Mouse (Mus musculus): ENCODE measurements around the gene Ppp1cc.

Ppp1cc gene

DNA sequence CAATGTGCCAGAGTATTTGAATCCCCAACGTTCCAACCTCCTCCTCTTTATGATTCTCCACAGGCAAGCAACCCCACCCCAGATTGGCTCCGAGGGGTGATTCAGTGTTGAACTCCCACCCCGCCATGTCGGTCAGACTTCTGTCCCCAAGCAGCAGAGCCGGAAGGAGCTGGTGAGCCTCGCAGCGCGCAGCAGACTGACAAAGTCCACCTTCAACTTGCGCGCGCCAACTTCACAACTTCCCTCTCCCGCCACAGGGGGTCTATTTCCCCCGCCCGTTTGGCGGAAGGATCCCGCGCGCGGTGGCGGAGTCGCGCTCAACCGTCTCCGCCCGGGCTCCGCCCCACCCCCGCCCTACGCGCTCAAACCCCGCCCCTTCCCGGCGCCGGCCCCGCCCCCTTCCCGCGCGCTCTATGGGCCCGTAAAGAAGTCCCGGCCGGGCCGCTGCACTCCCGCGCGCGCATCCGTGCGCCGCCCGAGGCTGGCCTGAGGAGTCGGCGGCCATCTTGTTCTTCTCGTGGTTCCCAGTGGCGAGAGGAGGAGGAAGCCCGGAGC is at the start of gene Ppp1cc:
Gene Ppp1cc (plus strand): TSS at position 452 of the 555 bp plus-strand sequence.
- peak; percentile 95 for DNase-seq (ENCODE audit: low spot score)

DNA sequence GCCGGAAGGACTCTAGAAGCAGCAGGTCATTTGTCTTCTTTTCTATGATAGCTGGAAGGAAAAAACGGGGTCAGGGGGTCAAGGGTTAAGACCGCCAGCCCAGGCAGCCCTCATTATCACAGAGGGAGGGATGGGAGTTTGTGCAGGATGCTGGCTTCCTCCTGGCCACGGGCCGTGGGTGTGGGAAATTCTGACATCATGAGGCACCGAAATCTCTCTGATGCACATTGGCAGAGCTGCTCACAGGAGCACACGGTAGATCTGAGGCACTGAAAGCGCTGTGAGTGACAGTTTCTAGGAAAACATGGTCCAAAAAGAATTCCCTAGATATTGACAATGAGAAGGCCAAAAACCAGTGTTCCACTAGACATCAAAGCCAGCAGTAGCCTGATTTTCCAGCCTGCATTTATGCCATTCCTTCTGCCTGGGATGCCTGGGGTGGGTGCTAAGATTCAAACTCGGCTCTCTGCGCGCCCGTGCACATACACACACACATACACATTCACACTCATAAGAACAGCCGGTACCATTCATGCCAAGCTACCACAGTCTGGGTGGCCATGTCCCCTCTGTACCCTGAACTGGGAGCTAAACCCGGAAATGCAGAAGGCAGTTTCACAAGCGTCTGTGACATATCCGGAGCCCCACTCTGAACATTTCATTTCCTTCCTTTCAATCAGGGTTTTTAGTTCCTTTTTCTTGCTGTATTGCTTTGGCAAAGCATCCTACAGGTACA is 48.6 kb upstream of the Ppp1cc start:
- no peak for DNase-seq (ENCODE audit: low spot score)

DNA sequence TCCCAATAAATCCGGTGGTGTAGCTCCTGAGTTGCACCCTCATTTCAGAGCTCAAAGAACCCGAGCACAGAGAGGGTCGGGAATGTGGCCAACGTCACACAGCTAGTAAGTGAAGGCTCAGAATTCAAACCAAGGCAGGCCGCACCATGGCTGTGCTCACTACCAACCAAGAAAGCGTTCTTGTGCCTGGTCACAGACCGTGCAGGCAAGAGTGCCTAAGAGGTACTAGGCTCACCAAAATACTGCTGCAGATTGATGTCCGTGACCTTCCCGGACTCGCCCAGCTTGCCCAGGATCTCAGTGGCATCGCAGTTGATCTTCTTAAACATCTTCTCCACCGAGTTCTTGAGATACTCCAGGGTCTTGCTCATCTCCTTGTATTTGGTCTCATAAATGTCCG is 47.5 kb upstream of the Ppp1cc start:
- DNase-seq (ENCODE audit: low spot score), result no peak

DNA sequence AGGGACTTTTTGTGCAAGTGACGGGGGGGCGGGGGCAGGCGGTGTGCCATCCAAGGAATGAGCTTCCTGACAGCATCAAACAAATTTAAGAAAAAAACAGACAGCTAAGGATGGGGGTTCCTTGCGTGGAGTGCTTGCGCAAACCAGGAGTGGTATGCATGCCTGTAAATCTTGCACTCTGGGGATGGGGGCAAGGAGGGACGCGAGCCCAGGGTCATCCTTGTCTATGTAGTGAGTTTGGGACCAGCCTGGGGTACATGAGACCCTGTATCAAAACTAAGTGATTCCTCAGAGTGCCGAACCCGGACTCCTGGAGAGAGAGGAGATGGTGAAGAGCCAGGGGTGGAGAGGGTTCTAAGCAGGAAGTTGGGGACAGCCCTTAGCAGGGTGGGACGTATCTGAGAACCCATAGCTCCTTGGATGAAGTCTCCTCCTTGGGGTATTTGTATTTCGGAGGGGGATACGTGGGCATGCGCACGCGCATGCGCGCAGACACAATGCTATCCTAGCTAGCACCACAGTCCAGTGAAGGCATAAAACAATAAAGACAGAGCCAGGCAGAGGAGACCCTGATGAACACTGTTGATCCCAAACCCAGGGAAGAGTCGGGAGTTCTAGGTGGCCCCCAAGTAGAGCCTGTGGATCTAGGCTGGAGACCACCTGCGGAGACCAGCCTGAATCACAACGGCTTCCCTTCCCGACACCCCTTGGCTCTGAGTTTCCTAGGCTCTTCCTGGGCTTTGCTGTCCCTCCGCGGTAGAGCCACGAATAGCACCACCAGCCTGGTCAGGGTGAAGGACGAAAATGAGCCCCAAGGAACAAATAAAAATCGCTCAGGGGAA is 46.8 kb upstream of the Ppp1cc start:
- DNase-seq (ENCODE audit: low spot score), result no peak

DNA sequence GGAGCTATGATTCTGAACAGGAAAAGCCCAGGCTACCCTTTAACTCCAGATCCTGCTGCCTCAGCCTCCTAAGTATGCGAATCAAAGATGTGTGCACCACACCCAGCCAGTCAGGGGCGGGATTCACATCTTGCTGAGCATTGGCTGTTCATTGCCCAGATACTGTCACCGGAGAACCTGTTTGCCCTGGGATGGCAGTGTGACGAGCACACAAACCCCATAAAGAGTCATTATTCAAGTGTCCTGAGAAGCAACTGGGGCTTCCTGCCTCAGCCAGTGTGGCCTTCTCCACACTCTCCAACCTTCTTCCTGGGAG is 46.2 kb upstream of the Ppp1cc start:
- DNase-seq (ENCODE audit: low spot score), result no peak

DNA sequence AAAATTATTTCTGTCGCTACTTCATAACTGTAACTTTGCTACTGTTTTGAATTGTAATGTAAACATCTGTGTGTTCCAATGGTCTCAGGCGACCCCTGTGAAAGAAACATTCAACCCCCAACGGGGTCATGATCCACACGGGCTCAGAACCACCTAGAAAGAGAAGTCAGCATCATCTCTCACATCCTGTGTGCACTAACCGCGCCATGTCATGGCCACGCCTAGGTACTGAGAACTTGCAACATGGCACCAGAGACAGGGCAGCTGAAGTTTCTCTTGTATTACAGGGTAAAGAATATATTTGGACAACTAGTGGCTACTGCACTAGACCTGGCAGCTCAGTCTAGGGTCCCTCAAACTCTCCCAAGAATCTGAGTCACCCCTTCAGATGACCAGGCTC is 44.6 kb upstream of the Ppp1cc start:
- DNase-seq (ENCODE audit: low spot score), result no peak

DNA sequence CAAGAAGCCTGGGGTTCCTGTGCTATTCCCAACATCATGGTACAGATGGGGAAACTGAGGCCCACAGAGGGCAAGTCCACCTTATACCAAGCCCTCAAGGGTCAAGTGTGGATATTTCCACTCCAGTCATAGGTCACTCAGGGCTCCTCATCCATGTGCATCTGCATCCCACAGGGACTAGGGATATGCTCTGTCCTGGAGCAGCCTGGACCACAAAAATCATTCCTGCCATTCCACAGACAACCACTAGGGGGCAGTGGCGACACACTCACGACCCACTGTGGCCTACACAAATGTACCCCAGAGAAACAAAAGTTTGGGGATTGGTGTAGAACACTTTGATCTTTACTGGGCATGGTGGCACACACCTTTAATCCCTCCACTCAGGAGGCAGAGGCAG is 43.9 kb upstream of the Ppp1cc start:
- DNase-seq (ENCODE audit: low spot score), result peak; percentile 53

DNA sequence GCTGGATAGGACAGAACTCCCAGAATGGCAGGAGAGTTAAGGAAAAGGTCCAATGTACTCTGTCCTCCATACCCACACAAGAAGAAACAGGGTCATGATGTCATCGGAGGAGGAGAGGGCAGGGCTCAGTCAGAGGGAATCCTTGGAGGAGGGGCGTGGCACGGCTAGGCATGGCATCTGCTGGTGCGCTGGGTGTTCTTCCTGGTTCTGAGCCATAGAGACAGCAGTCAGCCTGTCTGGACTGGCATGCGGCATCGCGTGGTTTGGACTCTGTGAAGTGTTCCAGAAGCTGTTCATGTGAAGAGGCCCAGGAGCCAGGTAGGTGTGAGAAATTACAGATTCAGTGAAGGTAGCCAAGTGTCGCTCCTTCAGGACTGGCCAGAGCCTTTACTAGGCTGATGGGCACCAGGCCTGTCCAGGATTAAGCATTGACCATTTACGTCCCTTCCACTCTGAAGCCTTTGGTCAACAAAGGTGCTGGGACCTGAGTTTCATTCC is 42.8 kb upstream of the Ppp1cc start:
- no peak for DNase-seq (ENCODE audit: low spot score)

DNA sequence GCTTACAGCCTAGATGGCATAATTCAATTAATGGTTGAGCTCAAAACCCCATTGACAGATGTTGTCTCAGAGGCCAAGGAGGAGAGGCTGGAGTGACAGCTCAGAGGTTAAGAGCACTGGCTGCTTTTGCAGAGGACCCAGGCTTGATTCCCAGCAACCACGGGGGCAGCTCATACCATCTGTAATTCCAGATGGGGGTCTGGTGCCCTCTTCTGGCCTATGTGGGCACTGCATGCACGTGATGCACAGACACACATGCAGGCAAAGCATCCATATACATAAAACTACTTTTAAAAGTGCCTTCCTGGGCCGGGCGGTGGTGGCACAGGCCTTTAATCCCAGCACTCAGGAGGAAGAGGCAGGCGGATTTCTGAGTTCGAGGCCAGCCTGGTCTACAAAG is 41.8 kb upstream of the Ppp1cc start:
- no peak for DNase-seq (ENCODE audit: low spot score)

DNA sequence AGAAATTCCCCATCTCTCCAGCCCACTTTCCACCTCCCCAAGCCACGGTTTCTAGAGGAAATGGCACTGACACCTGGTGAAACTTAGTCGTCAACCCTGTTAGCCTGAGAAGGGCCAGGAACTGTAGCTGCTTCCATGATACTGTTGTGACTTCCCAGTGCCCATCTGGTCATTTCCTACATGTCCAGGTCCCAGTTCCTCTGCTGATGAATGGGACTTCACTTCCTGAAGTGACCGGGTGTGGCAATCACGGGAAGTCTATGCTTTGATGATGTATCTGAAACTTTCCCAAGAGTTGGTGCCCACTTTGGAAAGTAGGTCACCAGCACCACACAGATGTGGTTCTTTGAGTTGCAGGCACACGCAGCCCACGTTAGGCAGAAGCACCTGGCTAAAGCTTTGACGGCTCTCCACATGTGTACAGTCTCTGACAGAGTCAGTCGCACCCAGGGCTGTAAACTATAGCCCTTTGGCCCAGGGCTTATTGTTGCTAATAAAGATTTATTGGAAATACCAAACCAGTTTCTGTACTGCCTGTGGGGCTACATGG is 32.8 kb upstream of the Ppp1cc start:
- DNase-seq (ENCODE audit: low spot score), result no peak

DNA sequence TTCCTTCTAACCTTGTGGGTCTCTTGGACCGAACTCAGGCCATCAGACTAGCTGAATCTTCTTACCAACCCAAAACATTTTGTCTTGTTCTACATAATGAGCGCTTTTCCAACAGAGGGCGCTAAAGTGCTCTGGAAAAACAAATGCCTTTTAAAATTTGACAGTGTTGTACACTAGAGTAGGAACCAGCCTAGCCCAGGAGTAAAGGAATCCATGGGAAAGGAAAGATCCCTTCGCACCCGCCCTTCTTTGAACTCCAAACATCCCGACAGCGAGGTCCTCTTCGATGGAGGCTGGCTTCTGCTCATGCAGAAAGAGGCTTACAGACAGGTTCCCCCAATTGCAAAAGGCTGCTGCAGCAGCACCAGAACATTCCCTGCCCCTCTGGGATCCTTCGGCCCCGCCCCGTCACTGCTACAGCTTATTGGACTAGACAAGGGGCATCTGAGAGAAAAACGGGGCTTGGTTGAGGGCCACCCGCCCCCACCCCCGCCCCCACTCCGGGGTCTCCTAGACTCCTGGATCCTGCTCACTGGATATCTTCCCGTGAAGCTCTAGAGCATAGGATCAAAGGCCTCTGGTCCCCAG is 28.9 kb upstream of the Ppp1cc start:
- peak; percentile 71 for DNase-seq (ENCODE audit: low spot score)

DNA sequence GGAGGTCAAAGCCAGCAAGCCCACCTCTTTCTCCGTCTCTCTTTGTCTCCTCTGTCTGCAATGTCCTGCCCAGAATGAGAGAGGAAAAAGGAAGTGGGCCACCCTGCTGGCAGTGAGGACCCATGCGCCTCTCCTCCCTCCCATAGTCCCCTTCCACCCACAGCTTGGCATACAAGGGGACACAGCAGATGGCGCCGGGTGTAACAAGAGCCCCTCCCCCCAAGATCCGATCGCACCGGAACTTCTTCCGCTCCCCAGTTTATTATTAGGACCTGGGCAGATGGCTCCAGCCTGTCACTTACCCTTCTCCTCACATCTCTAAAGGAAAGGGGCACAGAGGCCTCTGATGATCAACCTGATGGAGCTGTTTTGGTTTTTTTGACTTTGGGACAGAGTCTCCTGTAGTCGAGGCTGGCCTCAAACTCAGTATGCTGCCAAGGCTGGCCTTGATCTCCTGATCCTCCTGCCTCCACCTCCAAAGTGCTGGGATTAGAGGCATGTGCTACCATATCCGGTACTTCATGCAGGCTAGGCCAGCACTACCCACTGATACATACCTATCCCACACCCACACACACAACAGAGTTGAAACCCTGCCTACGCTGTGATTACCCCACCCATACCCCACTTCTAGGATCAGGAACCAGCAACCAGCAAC is 27.6 kb upstream of the Ppp1cc start:
- no peak for DNase-seq (ENCODE audit: low spot score)

DNA sequence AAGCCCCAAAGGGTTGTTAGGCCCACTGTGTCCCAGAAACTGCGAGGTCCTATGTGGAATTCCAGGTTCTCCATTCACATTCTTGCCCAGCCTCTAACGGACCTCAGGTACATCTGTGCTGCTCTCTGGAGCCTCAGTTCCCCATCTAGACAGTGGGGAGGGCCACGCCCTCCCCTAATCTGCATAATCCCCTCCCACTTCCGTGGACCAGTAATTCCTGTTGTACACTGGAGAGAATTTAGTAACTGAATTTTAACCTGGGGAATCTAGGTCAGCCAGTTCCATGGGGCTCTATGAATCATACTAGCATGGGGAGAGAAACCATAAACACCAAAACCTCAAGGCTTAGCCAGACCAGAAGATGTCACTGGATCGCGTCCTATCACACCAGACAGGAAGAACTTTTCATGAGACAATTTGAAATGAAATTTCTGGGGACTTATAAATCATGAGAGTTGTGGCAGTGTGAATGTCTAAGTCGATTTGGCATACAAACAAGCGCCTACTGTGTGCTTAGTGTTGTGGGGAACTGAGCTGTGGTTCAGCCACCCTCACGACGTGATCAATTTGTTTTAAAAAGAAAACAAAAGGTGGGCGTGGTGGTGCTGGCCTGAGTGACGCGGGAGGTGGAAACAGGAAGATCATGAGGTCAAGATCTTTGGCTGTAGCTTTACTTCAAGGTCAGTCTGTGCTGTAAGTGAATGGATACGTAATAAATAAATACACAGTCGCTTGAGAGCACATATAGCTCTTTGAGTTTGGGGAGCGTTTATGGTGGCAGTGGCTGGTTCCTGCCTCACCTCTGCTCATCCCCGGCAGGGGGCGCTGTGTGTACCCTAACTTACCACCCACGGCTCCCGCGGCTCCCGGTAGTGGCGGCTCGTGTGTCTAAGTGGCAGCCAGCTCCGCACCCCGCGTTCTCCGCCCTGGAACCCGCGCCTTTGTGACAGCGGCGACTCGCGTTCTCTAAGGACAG is 26.7 kb upstream of the Ppp1cc start:
- peak; percentile 85 for DNase-seq (ENCODE audit: low spot score)

DNA sequence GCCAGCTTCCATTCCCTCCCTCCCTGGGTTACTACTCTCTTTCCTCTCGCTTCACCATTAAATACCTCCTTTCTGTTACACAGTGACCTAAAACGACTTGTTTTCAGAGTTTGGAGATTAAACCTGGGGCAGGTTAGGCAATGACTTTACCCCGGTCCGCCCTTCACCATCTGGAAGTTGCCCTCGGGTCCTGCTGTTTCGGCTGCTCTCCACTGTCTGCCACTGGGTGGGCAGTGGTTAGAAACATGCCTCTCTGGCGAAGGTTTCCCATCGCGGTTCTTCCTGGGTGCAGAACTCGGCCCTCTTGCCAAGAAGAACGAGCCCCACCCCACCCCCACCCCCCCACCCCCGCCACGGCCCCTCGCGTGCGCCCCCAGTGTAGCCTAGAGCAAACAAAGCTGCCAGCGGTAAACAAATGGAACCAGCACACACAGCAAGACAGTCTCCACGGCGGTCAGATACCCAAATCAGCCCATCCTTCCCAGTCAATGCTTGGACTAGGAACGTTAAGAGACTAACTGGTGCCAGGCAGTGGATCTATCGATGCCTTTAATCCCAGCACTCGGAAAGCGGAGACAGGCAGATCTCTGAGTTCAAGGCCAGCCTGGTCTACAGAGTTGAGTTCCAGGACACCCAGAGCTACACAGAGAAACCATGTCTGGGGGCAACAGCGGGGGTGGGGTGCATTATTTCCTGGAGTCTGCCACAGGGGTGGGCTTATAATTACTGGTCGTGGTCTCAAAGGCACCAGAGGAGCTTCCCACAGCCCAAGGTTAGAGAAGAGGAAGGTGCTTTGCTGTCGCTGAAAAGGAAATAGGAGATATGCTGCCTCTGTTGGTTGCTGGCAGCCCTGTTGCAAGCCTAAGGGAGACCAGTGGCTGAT is 25.7 kb upstream of the Ppp1cc start:
- DNase-seq (ENCODE audit: low spot score), result peak; percentile 7

DNA sequence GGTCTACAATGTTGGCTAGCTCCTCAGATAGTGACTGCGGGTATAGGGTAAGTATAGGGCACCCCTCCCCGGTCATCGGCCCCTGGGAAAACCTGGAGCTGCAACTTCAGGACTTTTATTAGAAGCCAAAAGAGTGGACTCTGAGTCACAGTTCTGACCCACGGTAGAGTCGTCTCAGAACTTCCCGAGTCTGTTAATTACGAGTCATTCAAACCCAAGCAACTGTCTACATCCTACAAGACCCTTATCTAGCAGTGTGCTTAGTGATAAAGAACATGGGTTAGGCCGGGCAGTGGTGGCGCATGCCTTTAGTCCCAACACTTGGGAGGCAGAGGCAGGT is 25.1 kb upstream of the Ppp1cc start:
- DNase-seq (ENCODE audit: low spot score), result peak; percentile 4

DNA sequence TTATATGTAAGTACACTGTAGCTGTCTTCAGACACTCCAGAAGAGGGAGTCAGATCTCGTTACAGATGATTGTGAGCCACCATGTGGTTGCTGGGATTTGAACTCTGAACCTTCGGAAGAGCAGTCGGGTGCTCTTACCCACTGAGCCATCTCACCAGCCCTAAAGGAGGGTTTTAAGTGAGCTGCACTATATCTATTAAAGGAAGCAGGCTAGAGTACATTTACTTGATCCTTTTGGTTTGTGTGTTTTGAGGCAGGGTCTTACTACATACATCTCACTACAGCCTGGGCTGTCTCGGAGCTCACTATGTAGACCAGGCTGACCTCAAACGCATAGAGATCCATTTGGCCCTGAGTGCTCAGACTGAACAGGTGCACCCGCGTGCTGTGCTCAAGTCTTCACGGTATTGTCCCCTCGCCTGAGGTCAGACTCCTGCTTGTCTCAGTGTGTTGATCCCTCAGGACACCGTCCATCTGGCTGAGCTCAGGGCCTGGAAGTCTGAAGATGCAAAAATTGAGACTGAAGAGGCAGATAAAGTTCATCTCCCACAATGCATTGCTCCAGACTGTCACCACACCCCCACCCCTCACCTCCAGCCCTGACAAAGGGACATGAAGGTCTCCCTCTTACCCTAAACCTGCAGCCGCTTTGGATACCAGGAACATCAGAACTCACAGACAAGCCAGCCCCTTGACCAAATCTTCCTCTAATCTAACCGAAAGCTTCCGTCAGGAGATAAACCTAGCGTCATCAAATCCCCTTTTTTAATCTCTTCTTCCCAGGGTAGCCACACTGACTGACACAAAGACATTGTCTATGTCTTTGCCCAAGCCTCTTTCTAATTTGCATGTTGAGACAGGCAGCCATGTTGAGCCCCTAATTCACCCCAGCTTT is 23.4 kb upstream of the Ppp1cc start:
- DNase-seq (ENCODE audit: low spot score), result no peak

DNA sequence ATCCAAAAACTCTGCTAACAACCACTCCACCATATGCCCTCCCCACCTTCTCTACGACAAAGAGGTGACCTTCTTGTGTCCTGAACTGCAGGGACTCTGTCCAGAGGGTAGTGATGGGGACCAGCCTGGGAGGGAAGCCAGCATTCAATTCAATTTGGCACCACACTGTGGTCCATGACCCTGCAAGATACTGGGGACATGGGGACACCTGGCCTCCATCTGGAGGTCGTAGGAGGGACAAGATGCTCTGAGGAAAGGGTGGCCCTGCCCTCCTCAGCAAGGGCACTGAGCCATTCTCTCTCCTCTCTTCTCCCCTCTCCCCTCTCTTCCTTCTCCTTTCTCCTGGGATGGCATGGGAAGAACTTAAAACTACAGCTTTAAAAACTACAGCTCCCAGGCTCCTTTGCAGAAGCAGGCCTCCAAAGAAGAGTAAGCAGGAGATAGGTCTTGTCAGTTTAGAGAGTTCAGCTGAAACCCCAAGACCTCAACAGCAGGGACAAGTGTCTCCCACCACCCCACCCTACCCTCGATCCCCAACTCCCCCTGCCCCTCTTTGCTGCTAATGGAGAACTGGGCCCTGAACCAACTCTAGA is 22.7 kb upstream of the Ppp1cc start:
- DNase-seq (ENCODE audit: low spot score), result no peak
